Mouse (Mus musculus): ENCODE measurements around the gene Rnase9.

GRCm38 (mm10) chr14:51008781-51009180 lies 32.9 kb downstream of the Rnase9 start:
- no peak for TF ChIP-seq CTCF (IDR thresholded peaks at IDR 0.05)
- TF ChIP-seq EP300 (IDR thresholded peaks at IDR 0.05), result no peak
